Mouse (Mus musculus) C2C12 (cell line): ENCODE data around the gene Agrp. TPM values are rescaled to one million over a fixed set of nuclear protein-coding genes. Genes with fewer than 3 reads are reported as not detected.

Source experiments
- H3K27me3 ChIP-seq: one replicate; pipeline ENCODE4 v1.6.1; 2011; ENCODE audit not compliant: control insufficient read depth, insufficient read depth, insufficient read length
- H3K36me3 ChIP-seq: one replicate; pipeline ENCODE4 v1.6.1; 2011; ENCODE audit not compliant: control insufficient read depth, insufficient read depth
- H3K4me3 ChIP-seq: one replicate; pipeline ENCODE4 v1.5.1; 2011; ENCODE audit warnings: mild to moderate bottlenecking, control low read depth; ENCODE audit not compliant: poor library complexity, insufficient read depth, severe bottlenecking
- H3K79me2 ChIP-seq: one replicate; pipeline ENCODE4 v1.6.1; 2011; ENCODE audit not compliant: control insufficient read depth, insufficient read depth
- H3K79me3 ChIP-seq: one replicate; pipeline ENCODE4 v1.6.1; 2011; ENCODE audit warnings: low read depth, control low read depth
- H3ac ChIP-seq: one replicate; pipeline ENCODE3; 2011; ENCODE audit warnings: low read depth; ENCODE audit not compliant: control insufficient read depth, insufficient read length
- CEBPB ChIP-seq: IDR thresholded peaks from one replicate; pipeline ENCODE4 v1.6.1; 2011; ENCODE audit warnings: low read depth, mild to moderate bottlenecking, control low read depth, moderate library complexity
- CTCF ChIP-seq: IDR thresholded peaks from one replicate; pipeline ENCODE4 v1.5.1; 2011; ENCODE audit not compliant: control insufficient read depth, insufficient read depth, insufficient read length
- FOSL1 ChIP-seq: IDR thresholded peaks from one replicate; pipeline ENCODE4 v1.8.0; 2011; ENCODE audit warnings: mild to moderate bottlenecking, low read length; ENCODE audit not compliant: poor library complexity, insufficient read depth, severe bottlenecking
- MAX ChIP-seq: IDR thresholded peaks from one replicate; pipeline ENCODE4 v1.6.1; 2011; ENCODE audit warnings: mild to moderate bottlenecking, control low read depth
- MYOD1 ChIP-seq: IDR thresholded peaks from one replicate; pipeline ENCODE4 v1.6.1; 2011; ENCODE audit warnings: low read depth; ENCODE audit not compliant: control insufficient read depth, insufficient read length
- MYOG ChIP-seq: IDR thresholded peaks from one replicate; pipeline ENCODE4 v1.6.1; 2011; ENCODE audit not compliant: control insufficient read depth, insufficient read length; ENCODE audit errors: extremely low read depth
- USF1 ChIP-seq: IDR thresholded peaks from one replicate; pipeline ENCODE4 v1.6.1; 2011; ENCODE audit warnings: low read depth, mild to moderate bottlenecking, control low read depth, moderate library complexity
- polyA plus RNA-seq: library from polyadenylated mRNA; unstranded; fragments of >200 nt; fragmentation: generic; extraction: Trizol; gene quantifications from one replicate; pipeline ENCODE4 v1.2.1, GENCODE M21; 2012; ENCODE audit warnings: missing spikeins

The Agrp gene
- polyA plus RNA-seq, 1 experiment = 0.18 TPM

DNA sequence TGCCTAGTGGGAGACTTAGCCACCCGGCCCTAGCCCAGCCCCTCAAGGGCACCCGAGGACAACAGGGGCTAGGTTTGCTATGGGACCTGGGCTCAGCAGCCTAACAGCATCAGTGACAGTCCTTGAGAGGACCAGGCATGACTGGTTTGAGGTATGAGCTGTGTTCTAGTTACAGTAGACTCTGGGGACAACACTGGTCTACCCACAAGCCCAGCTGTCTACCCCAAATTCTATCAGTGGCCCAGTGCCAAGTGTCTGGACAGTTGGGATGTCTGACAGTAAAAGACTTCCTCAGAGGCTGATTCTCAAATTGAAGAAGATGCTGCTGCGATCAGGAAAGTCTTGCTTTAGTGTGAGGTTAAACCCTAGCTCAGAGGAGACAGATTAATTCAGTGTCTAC, 91.9 kb downstream of the Agrp start:
- Histone ChIP-seq H3K36me3 (no peaks in the 10 kb centered on the region), H3ac (no peak overlapping the region), H3K79me2 (no peaks in the 10 kb centered on the region), H3K27me3 (no peaks in the 10 kb centered on the region), H3K79me3 (no peaks in the 10 kb centered on the region), H3K4me3 (no peak overlapping the region)
- no peak for TF ChIP-seq MYOG
- no peak for TF ChIP-seq CEBPB
- no peak for TF ChIP-seq USF1
- no peak for TF ChIP-seq MAX
- no peak for TF ChIP-seq CTCF
- no peak for TF ChIP-seq FOSL1
- TF ChIP-seq MYOD1 = no peak

DNA sequence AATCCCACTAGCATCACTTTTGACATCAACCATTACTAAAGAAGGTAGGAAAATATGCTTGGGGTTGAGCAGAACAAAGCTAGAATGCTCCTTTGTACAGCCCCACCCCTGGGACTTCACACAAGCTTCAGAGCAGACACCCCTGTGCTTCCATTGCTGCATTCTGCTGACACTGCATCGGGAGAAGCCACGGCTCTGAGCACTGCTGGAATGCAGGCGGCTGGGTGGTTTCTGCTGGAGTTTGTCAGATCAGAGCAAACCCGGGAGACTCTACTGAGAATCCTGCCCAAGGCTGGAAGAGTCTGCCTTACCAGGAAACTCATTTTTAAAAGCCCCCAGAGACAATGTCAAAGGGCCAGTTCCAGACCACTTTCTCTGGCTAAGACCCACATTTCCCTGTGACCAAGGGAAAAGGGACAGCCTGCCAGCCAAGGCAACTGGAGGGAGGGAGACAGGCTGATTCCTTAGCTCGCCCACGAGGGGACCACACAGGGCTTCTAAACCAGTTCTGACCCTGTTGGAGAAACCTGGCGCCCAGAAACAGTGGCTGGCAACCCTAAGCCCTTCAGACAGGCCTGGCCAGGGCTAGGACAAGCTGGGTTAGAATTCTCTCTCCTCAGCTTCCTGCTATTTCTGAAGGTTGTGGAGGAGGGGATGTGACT, 92.5 kb downstream of the Agrp start:
- no peaks in the 10 kb centered on the region for H3K79me2 ChIP-seq
- no peaks in the 10 kb centered on the region for H3K79me3 ChIP-seq
- H3K4me3 ChIP-seq = no peak overlapping the region
- H3K27me3 ChIP-seq = no peaks in the 10 kb centered on the region
- no peak overlapping the region for H3ac ChIP-seq
- H3K36me3 ChIP-seq = no peaks in the 10 kb centered on the region
- TF ChIP-seq CTCF = no peak

DNA sequence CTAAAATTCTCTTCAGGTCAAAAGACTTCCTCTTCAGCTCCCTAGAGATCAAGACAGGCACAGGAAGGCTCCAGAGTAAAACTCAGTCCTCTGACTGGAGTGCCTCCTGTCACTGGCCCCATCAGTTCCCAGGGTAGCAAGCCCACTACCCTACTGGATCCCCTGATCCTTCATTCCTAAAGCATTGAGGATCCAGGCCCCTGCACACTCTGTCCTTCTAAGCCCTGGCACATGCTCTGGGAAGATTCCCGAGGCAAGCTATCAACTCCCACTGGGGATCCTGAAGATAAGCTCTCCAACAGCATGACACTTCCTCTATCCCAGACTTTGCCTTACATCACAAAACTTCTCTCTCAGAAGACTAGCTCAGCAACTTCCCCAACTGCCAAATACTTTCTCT, 93.5 kb downstream of the Agrp start:
- Histone ChIP-seq H3K4me3 (no peak overlapping the region), H3K27me3 (no peaks in the 10 kb centered on the region), H3K79me3 (no peaks in the 10 kb centered on the region), H3K36me3 (no peaks in the 10 kb centered on the region), H3K79me2 (no peaks in the 10 kb centered on the region), H3ac (no peak overlapping the region)
- TF ChIP-seq USF1 = no peak
- no peak for TF ChIP-seq FOSL1
- no peak for TF ChIP-seq MAX
- no peak for TF ChIP-seq MYOD1
- TF ChIP-seq MYOG = no peak
- TF ChIP-seq CTCF = no peak
- no peak for TF ChIP-seq CEBPB

DNA sequence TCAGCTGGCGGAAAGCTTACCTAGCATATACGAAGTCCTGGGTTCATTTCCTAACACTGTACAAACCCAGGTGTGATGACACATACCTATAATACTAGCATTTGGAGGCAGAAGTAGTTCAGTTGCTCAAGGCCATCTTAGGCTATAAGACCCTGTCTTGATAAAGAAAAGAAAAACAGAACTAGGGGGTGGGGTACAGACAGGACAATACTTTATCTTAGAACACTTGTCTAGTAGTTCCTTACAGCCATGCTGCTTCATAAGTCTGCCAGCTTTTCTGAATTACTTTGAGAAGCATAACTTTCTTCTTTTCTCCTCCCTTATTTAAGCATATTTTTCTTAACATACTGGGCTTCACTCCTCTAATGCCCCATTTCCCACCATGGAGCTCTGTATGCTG, 94.4 kb downstream of the Agrp start:
- TF ChIP-seq CTCF (no peak), MAX (no peak), USF1 (no peak), MYOG (no peak), CEBPB (no peak)
- no peaks in the 10 kb centered on the region for H3K79me3 ChIP-seq
- H3K79me2 ChIP-seq = no peaks in the 10 kb centered on the region
- H3K4me3 ChIP-seq = no peak overlapping the region
- no peaks in the 10 kb centered on the region for H3K27me3 ChIP-seq
- H3ac ChIP-seq = no peak overlapping the region
- H3K36me3 ChIP-seq = peaks cover 5% of the 10 kb centered on the region

DNA sequence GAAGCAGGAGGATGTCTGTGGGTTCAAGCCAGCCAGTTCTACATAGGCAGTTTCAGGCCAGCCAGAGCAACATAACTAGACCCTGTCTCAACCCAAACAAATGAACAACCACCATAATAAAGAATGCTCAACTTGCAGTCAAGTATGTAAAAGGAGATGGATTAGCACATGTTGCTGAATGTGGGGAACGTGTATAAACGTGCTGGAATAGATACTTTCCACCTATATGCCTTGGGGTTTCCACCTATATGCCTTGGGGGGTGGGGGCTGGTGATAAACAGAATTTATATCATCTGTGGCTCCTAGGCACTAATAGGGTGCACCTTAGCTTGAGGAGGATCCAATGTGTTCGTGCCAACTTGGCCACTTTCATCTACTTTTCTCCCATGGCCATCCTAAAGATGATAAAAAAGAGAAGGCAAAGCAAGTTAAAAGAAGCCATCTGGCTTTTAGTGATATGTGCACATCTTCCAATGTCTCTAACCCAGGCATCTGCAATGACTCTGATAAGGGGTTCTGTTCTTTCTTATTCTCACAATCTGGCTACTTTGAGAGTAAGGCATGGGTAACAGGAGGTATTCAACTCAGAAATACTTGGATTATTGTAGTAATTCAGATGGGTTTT, 95.0 kb downstream of the Agrp start:
- TF ChIP-seq CEBPB (no peak), CTCF (no peak), USF1 (no peak), MYOG (no peak), FOSL1 (no peak), MYOD1 (no peak), MAX (no peak)
- Histone ChIP-seq H3ac (no peak overlapping the region), H3K79me3 (no peaks in the 10 kb centered on the region), H3K27me3 (no peaks in the 10 kb centered on the region), H3K36me3 (peaks cover 5% of the 10 kb centered on the region), H3K79me2 (no peaks in the 10 kb centered on the region), H3K4me3 (no peak overlapping the region)

DNA sequence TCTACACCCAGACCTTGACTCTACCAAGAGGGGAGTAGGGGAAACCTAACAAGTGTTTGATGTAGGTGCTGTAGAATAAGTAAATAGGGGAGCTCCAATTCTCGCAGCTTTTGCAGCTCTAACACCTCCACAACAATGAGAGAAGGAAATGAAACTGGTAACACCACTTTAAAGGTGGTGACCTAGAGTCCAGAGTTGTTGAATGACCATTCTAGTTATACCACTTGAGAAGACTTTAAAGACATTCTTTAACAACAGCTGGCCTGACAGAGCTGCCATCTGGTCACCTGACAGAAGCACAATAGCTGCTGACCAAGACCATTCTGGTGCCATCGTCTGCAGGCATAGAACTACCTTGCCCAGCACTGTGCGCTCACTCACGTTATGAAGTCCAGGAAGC, 98.3 kb downstream of the Agrp start:
- Histone ChIP-seq H3K79me3 (no peaks in the 10 kb centered on the region), H3K4me3 (no peak overlapping the region), H3ac (no peak overlapping the region), H3K27me3 (no peaks in the 10 kb centered on the region), H3K36me3 (peaks cover 13% of the 10 kb centered on the region), H3K79me2 (no peaks in the 10 kb centered on the region)
- TF ChIP-seq MYOG = no peak
- no peak for TF ChIP-seq CEBPB
- TF ChIP-seq MAX = no peak
- no peak for TF ChIP-seq CTCF
- no peak for TF ChIP-seq USF1
- no peak for TF ChIP-seq MYOD1
